Mouse (Mus musculus) thymus, adult 2 months (tissue): ENCODE measurements around the gene Secisbp2.

Experiments
- CTCF ChIP-seq: fragments of 200-500 bp; IDR thresholded peaks from 2 replicates; pipeline ENCODE4 v1.5.1; 2012; ENCODE audit warnings: mild to moderate bottlenecking, control low read depth, low read length, moderate library complexity, borderline replicate concordance; ENCODE audit not compliant: control insufficient read depth, poor library complexity, insufficient read depth; ENCODE audit errors: extremely low read depth
- POLR2A ChIP-seq: fragments of 200-500 bp; IDR thresholded peaks from 2 replicates; pipeline ENCODE4 v1.6.1; 2012; ENCODE audit warnings: mild to moderate bottlenecking, low read length, control low read depth, moderate library complexity; ENCODE audit not compliant: control insufficient read depth, poor library complexity, insufficient read depth; ENCODE audit errors: extremely low read depth

GRCm38 (mm10) chr13:51719256-51719655 is 67.8 kb downstream of the Secisbp2 start:
- TF ChIP-seq POLR2A (no peak), CTCF (no peak)
